Mouse (Mus musculus): ENCODE data around the gene Pitpnm1.
"Not testable (repeated sequence)": the region's sequence is repeated elsewhere in the genome, so short reads cannot be mapped to it uniquely, and the experiment has no call there.

The Pitpnm1 gene

DNA sequence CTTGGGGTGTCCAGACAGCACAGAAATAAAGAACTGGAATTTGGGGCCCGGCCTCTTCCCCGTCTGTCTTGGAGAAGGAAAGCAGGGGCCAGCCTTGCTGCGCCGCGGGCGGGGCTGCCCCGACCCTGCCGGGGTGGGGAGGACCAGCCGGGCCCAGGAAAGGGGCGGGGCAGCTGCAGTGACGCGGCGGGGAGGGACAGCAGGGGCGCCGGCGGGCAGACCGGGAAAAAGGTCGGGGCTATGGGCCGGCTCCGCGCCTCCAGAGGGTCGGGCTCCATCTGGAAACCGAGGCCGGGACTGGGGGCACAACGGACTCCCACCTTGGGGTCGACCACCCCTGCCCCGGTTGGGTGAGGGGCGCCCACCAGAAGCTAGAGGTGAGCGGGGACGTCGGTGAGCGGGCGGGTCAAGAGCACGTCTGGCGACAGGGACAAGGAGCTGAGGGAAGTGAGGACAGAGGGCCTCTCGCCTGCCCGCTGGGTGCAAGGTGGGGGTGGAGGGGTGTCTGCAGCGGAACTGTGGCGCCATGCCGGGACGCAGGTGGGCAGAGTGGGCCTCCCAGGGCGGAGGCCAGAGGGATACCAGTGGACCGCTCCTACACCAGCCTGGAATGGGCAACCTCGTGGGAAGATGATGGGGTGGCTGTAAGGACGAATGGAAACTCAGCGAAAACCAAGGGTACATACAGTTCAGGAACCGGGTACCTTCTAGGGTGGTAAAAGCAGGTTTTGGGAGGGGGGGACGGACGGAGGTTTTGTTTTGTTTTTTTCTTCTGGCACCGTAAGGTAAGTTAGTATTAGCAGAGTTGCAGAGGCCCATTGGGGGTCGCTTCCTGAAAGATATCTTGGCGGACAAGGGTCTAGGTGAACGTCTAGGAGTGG, at the start of gene Pitpnm1:
Gene Pitpnm1 (plus strand): TSS at position 162 of the 881 bp plus-strand sequence.
- DNase-seq (ENCODE audit: low spot score in 2 of 2): peak; percentile 62 to 76

GRCm38 (mm10) chr19:4051016-4051415, 48.8 kb upstream of the Pitpnm1 start:
- no peak for DNase-seq (ENCODE audit: low spot score in 2 of 2)

GRCm38 (mm10) chr19:4051741-4052515, 47.9 kb upstream of the Pitpnm1 start:
- DNase-seq (ENCODE audit: low spot score in 2 of 2): peak; percentile 42 to 87

DNA sequence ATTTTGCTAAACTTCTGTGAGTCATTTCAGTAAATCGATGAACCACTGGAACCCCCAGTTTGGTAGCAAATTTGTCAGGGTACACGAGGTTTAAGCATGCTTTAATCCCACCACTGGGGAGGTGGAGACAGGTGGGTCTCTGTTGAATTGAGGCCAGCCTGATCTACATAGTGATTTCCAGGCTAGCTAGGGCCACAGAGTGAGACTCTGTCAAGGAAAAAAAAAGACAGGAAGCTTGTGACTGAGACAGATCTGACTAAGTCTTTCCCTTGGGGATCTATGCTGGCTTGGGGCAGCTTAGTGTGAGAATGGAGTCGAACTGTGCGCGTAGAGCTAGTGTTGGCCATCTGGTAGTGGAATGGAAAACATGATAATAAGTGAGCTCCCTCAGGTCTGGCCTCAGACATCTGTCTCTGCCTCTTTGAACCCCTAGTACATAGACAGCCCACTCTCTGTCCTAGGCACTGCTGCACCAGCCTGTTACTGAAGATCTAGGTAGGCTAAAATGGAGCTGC, 47.2 kb upstream of the Pitpnm1 start:
- DNase-seq (ENCODE audit: low spot score in 2 of 2): no peak

- DNase-seq (ENCODE audit: low spot score in 2 of 2): no peak
Measured at GRCm38 (mm10) chr19:4054613-4055012, 45.2 kb upstream of the Pitpnm1 start.

- no peak for DNase-seq (ENCODE audit: low spot score in 2 of 2)
Measured at GRCm38 (mm10) chr19:4055216-4055946, 44.4 kb upstream of the Pitpnm1 start.

DNA sequence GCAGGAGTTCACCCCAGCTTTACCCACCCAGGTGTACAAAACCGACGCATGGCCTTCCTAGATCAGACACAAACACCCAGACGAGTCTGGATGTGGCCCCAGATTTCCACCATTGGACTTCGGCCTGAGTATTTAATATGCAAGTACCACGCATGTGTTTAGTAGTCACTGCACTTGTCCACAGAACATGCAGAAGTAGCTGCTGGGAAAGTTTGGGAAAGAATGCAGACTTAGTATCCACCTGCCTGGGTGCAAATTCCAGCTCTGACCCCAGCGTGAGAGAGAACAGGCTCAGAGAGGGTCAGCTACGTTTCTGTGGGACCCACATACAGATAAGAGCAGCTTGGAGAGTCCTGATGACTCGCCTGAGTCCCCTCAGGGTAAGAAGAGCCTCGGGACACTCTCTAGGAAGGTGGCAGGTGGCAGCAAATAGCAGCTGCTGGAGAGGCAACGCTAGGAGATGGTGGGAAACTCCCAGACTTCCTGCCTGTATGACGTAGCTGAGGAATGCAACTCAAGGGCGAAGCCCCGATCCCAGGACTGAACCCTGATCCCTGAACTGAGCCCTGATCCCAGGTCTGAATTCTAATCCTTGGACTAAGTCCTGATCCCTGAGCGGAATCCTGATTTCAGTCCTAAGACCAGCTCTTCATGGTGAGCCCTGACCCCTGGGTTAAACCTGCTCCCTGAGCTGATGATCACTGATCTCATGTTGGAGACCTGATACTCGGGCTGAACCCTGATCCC, 43.7 kb upstream of the Pitpnm1 start:
- no peak for DNase-seq (ENCODE audit: low spot score in 2 of 2)

GRCm38 (mm10) chr19:4056727-4057126, 43.1 kb upstream of the Pitpnm1 start:
- no peak for DNase-seq (ENCODE audit: low spot score in 2 of 2)

GRCm38 (mm10) chr19:4057389-4057788, 42.4 kb upstream of the Pitpnm1 start:
- DNase-seq (ENCODE audit: low spot score in 2 of 2): no peak

- no peak for DNase-seq (ENCODE audit: low spot score in 2 of 2)
Measured at GRCm38 (mm10) chr19:4057962-4058361, 41.8 kb upstream of the Pitpnm1 start.

- DNase-seq (ENCODE audit: low spot score in 2 of 2): no peak
Measured at GRCm38 (mm10) chr19:4058581-4058980, 41.2 kb upstream of the Pitpnm1 start.

- DNase-seq (ENCODE audit: low spot score in 2 of 2): peak; percentile 28 to 35
Measured at GRCm38 (mm10) chr19:4059069-4059740, 40.6 kb upstream of the Pitpnm1 start, which contains the start of gene Gstp3. TSS of gene Gstp3 (minus strand) at chr19:4059569.

GRCm38 (mm10) chr19:4060044-4060898, 39.5 kb upstream of the Pitpnm1 start:
- not testable (repeated sequence) for DNase-seq (ENCODE audit: low spot score in 2 of 2)

- no peak for DNase-seq (ENCODE audit: low spot score in 2 of 2)
Measured at GRCm38 (mm10) chr19:4060899-4061465, 38.8 kb upstream of the Pitpnm1 start.

- DNase-seq (ENCODE audit: low spot score in 2 of 2): not testable (repeated sequence)
Measured at GRCm38 (mm10) chr19:4063357-4063756, 36.4 kb upstream of the Pitpnm1 start.

GRCm38 (mm10) chr19:4064501-4064900, 35.3 kb upstream of the Pitpnm1 start:
- not testable (repeated sequence) for DNase-seq (ENCODE audit: low spot score in 2 of 2)

DNA sequence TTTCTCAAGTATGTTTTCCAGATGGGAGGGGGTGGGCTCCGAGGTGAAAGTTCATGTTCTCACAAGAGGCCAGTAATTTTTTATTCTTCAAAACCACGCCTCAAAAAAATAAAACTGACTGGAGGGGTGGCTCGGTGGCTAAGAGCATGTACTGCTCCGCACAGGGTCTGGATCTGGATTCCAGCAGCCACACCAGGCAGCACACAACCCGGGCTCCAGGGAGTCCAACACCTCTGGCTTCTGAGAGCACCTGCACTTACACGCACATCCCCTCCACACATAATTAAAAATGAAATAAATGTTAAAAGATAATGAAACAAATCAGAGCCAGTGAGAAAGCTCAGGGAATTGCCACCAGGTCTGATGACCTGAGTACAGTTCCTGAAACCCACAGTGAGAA, 33.5 kb upstream of the Pitpnm1 start:
- no peak for DNase-seq (ENCODE audit: low spot score in 2 of 2)

GRCm38 (mm10) chr19:4066877-4067276, 32.9 kb upstream of the Pitpnm1 start:
- DNase-seq (ENCODE audit: low spot score in 2 of 2): no peak

- not testable (repeated sequence) for DNase-seq (ENCODE audit: low spot score in 2 of 2)
Measured at GRCm38 (mm10) chr19:4068242-4068641, 31.6 kb upstream of the Pitpnm1 start.

All from thymus, postnatal 10 days (tissue).